Mouse (Mus musculus) layer of hippocampus, postnatal 36 days (tissue): ENCODE measurements around the gene Arpc2. TPM values are rescaled to one million over a fixed set of nuclear protein-coding genes. Genes with fewer than 3 reads are reported as not detected.
"Not testable (repeated sequence)": the region's sequence is repeated elsewhere in the genome, so short reads cannot be mapped to it uniquely, and the experiment has no call there.

Experiments
- DNase-seq, 2 experiments: peaks; one replicate each; pipeline ENCODE4 v3.0.0; 2022
- total RNA-seq, 2 experiments: library from RNA; stranded (reverse); gene quantifications; 2 replicates each; pipeline ENCODE4 v1.2.3; 2021

Arpc2 gene
- total RNA-seq, 2 experiments from 2014 or later = 394 to 402 TPM

- DNase-seq = peak; percentile 100
Observed at GRCm38 (mm10) chr1:74284543-74285160, 48.8 kb downstream of the Arpc2 start, which contains the start of the genes Aamp and Pnkd. Gene Aamp (minus strand): TSS chr1:74284738. Gene Pnkd (plus strand): TSS chr1:74284930.

- DNase-seq = no peak
Observed at GRCm38 (mm10) chr1:74285212-74286010, 49.5 kb downstream of the Arpc2 start.

GRCm38 (mm10) chr1:74286869-74287607 lies 51.2 kb downstream of the Arpc2 start:
- not testable (repeated sequence) for DNase-seq

- no peak for DNase-seq
Observed at GRCm38 (mm10) chr1:74288327-74288726, 52.4 kb downstream of the Arpc2 start.

- no peak for DNase-seq
Observed at GRCm38 (mm10) chr1:74289248-74289647, 53.4 kb downstream of the Arpc2 start.

- no peak for DNase-seq
Observed at GRCm38 (mm10) chr1:74289740-74290139, 53.9 kb downstream of the Arpc2 start.

GRCm38 (mm10) chr1:74290141-74290540 lies 54.3 kb downstream of the Arpc2 start:
- no peak for DNase-seq

- no peak for DNase-seq
Observed at GRCm38 (mm10) chr1:74292331-74293020, 56.6 kb downstream of the Arpc2 start.

- no peak for DNase-seq
Observed at GRCm38 (mm10) chr1:74293306-74293960, 57.5 kb downstream of the Arpc2 start.

GRCm38 (mm10) chr1:74294090-74294643 lies 58.3 kb downstream of the Arpc2 start:
- no peak for DNase-seq

- DNase-seq = no peak
Observed at GRCm38 (mm10) chr1:74294733-74295455, 59.0 kb downstream of the Arpc2 start.

GRCm38 (mm10) chr1:74295456-74296171 lies 59.7 kb downstream of the Arpc2 start:
- DNase-seq = peak; percentile 86 to 92

GRCm38 (mm10) chr1:74296477-74296876 lies 60.6 kb downstream of the Arpc2 start:
- no peak for DNase-seq

GRCm38 (mm10) chr1:74297269-74297668 lies 61.4 kb downstream of the Arpc2 start:
- DNase-seq = no peak

GRCm38 (mm10) chr1:74298157-74298750 lies 62.4 kb downstream of the Arpc2 start:
- DNase-seq = no peak

GRCm38 (mm10) chr1:74298996-74299395 lies 63.1 kb downstream of the Arpc2 start:
- DNase-seq = no peak

GRCm38 (mm10) chr1:74300347-74301110 lies 64.6 kb downstream of the Arpc2 start:
- DNase-seq = no peak

GRCm38 (mm10) chr1:74302229-74302628 lies 66.3 kb downstream of the Arpc2 start:
- DNase-seq = no peak

- no peak for DNase-seq
Observed at GRCm38 (mm10) chr1:74302835-74303234, 67.0 kb downstream of the Arpc2 start.
